Mouse (Mus musculus): ENCODE results near the gene Syde2. TPM values are rescaled to one million over a fixed set of nuclear protein-coding genes. Genes with fewer than 3 reads are reported as not detected.

The Syde2 gene
- polyA plus RNA-seq, 1 experiment from 2014 or later: 0.65 TPM

DNA sequence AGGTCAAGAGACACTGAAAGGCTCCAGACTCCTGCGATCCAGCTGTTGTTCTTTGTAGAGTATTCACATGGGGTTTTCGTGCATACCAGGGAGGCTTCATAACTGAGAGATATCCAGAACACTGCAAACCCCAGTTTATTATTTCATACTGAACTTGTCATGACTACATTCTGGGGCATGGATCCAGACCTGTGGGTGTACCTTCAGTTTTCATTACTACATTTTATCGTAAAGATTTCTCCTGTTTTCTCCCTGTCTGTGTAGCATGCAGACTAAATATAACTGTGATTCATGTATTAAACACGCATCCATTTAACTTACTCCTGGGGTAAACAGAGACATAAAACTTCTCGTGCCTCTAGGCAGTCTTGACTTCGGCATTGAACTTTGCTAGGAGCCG is 12.7 kb upstream of the Syde2 start:
- WGBS: 94% methylated on average over 7 of the region's 7 CpGs

DNA sequence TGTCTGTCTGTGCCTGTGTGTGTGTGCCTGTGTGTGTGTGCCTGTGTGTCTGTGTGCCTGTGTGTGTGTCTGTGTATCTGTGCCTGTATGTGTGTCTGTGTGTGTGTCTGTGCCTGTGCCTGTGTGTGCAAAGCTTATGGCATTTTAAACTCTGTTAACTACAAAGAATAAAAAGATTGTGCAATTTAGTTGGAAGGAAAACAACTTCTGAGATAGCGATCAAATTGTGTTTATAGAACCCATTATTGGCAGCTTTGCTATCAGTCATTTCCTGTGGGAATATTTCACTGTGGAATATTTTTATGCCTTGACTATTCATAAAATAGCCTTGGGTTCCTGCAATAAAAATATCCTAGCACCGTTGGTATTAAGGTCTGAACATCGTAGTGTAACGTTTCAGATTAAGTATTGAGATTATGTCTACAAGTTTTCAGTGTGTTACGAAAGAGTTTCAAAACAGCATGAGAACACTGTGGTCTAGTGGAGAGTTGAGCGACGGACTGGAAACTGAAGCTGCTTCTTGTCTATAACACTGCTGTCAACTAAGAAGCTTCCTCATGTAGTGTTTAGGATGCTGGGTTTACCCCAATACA is 2.2 kb upstream of the Syde2 start:
- Histone ChIP-seq H3K4me3 (no peak overlapping the region), H3K9ac (replicated peaks) (no peak overlapping the region), H3K4me1 (peaks cover 19% of the 10 kb centered on the region), H3K9me3 (no peaks in the 10 kb centered on the region), H3K27me3 (0 out of 2 replicates have a peak, but pooled peaks cover 6% of the 10 kb centered on the region), H3K36me3 (no peaks in the 10 kb centered on the region), H3K4me2 (replicated peaks) (no peak overlapping the region), H3K27ac (replicated peaks) (no peak overlapping the region)
- 88% methylated on average over 7 of the region's 7 CpGs for WGBS
- no peak for ATAC-seq (replicated peaks)

More for the DNA sequence above, 12.7 kb upstream of the Syde2 start:
- Histone ChIP-seq H3K9me3 (no peaks in the 10 kb centered on the region; the same call in 1 of the 2 replicates), H3K36me3 (no peaks in the 10 kb centered on the region), H3K4me3 (no peak overlapping the region), H3K27ac (replicated peaks) (no peak overlapping the region), H3K27me3 (no peaks in the 10 kb centered on the region), H3K4me1 (no peaks in the 10 kb centered on the region), H3K4me2 (replicated peaks) (no peak overlapping the region), H3K9ac (replicated peaks) (no peak overlapping the region)
- ATAC-seq (replicated peaks): no peak

DNA sequence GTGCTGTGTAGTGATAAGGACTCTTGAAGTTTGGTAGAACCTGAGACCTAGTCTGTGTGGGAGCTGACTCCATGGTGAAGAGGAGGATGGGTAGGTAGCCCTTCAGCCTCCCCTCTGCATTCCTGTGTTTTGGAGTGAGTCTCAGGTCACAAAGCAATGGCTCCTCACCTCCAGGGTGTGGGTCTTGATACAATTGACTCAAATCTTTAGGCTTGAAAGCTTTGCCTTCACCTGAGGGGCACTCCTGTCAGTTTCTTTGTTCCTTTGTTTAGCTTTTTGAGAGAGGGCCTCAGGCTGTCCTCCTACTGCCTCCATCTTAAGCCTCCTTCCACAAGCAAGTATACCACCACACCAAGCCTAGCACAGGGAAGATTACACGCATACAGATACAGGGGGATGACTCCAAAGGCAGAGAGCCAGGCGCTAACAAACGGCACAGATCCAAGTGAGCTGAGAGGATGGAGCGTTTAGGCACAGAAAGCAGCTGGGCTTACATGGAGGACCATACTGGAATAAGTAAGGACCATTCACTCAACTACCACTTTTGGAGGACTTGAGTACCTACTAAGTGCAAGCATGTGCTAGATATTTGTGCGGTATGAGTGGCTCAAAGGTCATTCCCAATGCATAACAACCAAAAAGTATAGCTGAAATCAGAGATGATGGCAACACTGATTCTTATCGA is 1.2 kb upstream of the Syde2 start:
- Histone ChIP-seq H3K36me3 (no peaks in the 10 kb centered on the region), H3K27me3 (0 out of 2 replicates have a peak, but pooled peaks cover 6% of the 10 kb centered on the region), H3K4me2 (replicated peaks) (no peak overlapping the region), H3K9ac (replicated peaks) (no peak overlapping the region), H3K27ac (replicated peaks) (no peak overlapping the region), H3K9me3 (no peaks in the 10 kb centered on the region), H3K4me3 (0 out of 2 replicates have a peak overlapping the region, but pooled peaks have one; percentile 70), H3K4me1 (peaks cover 19% of the 10 kb centered on the region)
- WGBS: 51% methylated on average over 6 of the region's 6 CpGs
- no peak for ATAC-seq (replicated peaks)

GRCm38 (mm10) chr3:145987970-145988683 is 457 bp downstream of the Syde2 start:
- 0 out of 2 replicates have a peak, but pooled peaks cover 6% of the 10 kb centered on the region for H3K27me3 ChIP-seq

DNA sequence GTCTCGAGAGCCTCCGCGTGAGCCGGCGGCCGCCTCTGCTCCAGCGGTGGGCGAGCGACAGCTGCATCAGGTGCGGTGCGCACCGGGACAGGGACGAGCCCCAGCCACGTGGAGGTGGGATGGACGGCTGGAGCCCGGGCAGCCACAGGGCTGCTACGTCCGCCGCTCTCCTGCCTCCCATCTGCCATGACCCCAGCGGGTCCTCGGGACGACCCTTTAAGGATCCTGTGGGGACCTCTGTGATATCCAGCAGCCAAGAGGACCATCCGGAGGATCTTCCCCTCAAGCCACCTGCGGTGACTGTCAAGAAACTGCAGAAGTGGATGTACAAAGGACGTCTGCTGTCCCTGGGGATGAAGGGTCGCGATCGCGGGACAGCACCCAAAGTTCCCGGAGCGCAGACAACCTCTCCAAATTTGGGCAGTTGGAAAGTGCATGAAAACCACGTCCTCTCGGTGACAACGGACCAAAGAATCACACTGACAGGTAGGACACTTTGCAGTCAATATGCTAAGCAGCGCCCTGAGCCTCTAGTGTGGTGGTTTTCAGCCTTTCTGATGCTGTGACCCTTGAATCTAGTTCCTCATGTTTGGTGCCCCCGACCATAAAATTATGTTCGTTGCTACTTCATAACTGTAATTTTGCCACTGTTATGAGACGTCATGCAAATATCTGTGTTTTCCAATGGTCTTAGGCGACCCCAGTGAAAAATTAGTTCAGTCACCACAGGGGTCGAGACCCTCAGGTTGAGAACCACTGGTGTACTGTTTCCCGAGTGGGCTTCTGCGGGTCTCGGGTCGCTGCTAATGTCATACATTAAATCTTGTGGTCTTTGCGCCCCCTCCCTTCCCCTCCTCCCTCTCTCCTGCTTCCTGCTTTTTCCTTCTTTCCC is 1.3 kb downstream of the Syde2 start:
- Histone ChIP-seq H3K4me3 (peak overlapping the region; percentile 70), H3K9me3 (no peaks in the 10 kb centered on the region), H3K27ac (replicated peaks) (no peak overlapping the region), H3K36me3 (no peaks in the 10 kb centered on the region), H3K4me1 (peaks cover 19% of the 10 kb centered on the region), H3K4me2 (replicated peaks) (peak overlapping the region; percentile 68), H3K9ac (replicated peaks) (peak overlapping the region; percentile 60), H3K27me3 (0 out of 2 replicates have a peak, but pooled peaks cover 6% of the 10 kb centered on the region)
- WGBS: under 1% methylated on average over 45 of the region's 45 CpGs
- no peak; the same call in 1 of the 2 replicates for ATAC-seq (replicated peaks)

More at GRCm38 (mm10) chr3:145987970-145988683, 457 bp downstream of the Syde2 start:
- H3K27ac ChIP-seq (replicated peaks): peak overlapping the region; percentile 35; the same call in 1 of the 2 replicates
- H3K36me3 ChIP-seq: no peaks in the 10 kb centered on the region
- peak overlapping the region; percentile 60 for H3K9ac ChIP-seq (replicated peaks)
- peak overlapping the region; percentile 70 for H3K4me3 ChIP-seq
- H3K4me1 ChIP-seq: peaks cover 19% of the 10 kb centered on the region
- no peaks in the 10 kb centered on the region for H3K9me3 ChIP-seq
- ATAC-seq (replicated peaks): peak; percentile 82
- H3K4me2 ChIP-seq (replicated peaks): peak overlapping the region; percentile 68
- under 1% methylated on average over 65 of the region's 101 CpGs for WGBS

DNA sequence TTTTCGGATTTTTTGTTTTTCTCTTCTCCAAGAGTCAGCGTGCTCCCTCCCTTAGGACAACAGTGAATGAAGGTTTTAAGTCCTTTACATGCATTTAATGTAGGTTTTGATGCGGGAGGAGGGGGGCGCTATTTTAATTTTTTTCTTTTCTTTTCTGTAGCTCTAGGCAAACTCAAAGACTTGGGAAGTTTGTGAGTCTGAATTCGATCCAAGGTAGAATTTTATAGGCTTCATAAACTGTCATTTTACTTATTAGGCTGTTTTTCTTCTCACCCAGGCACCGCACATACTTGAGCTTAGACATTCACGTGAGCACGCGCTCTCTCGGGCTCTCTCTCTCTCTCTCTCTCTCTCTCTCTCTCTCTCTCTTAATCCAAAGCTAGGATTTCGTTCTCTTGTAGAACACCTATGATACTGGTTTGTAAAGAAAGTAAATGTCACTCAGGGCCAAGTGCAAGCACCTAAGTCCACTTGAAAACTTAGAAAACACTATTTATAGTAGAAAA is 2.0 kb downstream of the Syde2 start:
- no peaks in the 10 kb centered on the region for H3K9me3 ChIP-seq
- H3K4me3 ChIP-seq: peak overlapping the region; percentile 70
- no peak overlapping the region for H3K9ac ChIP-seq (replicated peaks)
- peak overlapping the region; percentile 68 for H3K4me2 ChIP-seq (replicated peaks)
- H3K27me3 ChIP-seq: 0 out of 2 replicates have a peak, but pooled peaks cover 6% of the 10 kb centered on the region
- peaks cover 19% of the 10 kb centered on the region for H3K4me1 ChIP-seq
- ATAC-seq (replicated peaks): no peak
- WGBS: 1% methylated on average over 11 of the region's 11 CpGs
- no peaks in the 10 kb centered on the region for H3K36me3 ChIP-seq
- H3K27ac ChIP-seq (replicated peaks): no peak overlapping the region

GRCm38 (mm10) chr3:145991130-145991529 is 3.5 kb downstream of the Syde2 start:
- Histone ChIP-seq H3K27ac (replicated peaks) (no peak overlapping the region), H3K4me2 (replicated peaks) (no peak overlapping the region), H3K27me3 (0 out of 2 replicates have a peak, but pooled peaks cover 6% of the 10 kb centered on the region), H3K4me1 (peaks cover 19% of the 10 kb centered on the region), H3K4me3 (no peak overlapping the region), H3K9ac (replicated peaks) (no peak overlapping the region), H3K36me3 (no peaks in the 10 kb centered on the region), H3K9me3 (no peaks in the 10 kb centered on the region)
- WGBS: 92% methylated on average over 13 of the region's 13 CpGs
- no peak for ATAC-seq (replicated peaks)

DNA sequence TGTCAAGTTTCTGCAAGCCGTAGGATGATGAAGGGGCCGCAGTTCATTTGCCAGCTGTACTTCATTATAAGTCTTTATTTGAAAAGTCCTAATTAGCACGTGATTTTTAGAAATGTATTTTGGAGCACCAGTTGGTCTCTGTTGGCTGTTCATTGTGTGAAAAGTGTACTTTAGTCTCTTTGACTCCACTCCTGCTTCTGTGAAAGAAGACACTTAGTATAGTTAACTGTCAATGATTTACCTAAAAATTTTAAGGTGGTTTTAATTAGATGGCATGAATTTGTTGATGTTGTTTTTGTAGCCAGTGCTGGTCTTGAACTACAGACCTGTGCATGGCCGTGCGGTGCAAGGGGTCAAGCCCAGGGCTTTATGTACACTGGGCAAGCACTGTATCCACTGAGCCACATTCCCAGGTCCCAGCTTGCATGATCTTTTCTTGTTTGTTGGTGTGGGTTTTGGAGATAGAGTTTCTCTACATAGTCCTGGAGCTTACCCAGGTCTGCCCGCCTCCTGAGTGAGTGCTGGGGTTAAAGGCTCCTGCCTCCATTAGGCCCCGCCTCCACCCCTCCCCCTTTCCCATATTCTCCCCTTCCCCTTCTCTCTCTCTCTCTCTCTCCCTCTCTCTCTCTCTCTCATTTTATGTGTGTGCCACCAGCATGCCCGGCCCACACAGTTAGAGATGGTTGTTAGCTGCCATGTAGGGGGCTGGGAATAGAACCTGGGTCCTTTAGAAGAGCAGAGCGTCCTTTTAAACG is 4.5 kb downstream of the Syde2 start:
- 78% methylated on average over 10 of the region's 10 CpGs for WGBS
- H3K4me2 ChIP-seq (replicated peaks): no peak overlapping the region

GRCm38 (mm10) chr3:145992796-145993195 is 5.1 kb downstream of the Syde2 start:
- H3K36me3 ChIP-seq: no peaks in the 10 kb centered on the region
- WGBS: 83% methylated on average over 10 of the region's 10 CpGs
- peaks cover 19% of the 10 kb centered on the region for H3K4me1 ChIP-seq
- H3K27ac ChIP-seq (replicated peaks): no peak overlapping the region
- H3K9ac ChIP-seq (replicated peaks): no peak overlapping the region
- H3K27me3 ChIP-seq: 0 out of 2 replicates have a peak, but pooled peaks cover 3% of the 10 kb centered on the region
- ATAC-seq (replicated peaks): no peak
- H3K4me2 ChIP-seq (replicated peaks): no peak overlapping the region
- no peaks in the 10 kb centered on the region for H3K9me3 ChIP-seq
- H3K4me3 ChIP-seq: no peak overlapping the region

More for the DNA sequence above, 4.5 kb downstream of the Syde2 start:
- no peaks in the 10 kb centered on the region for H3K36me3 ChIP-seq
- no peak for ATAC-seq (replicated peaks)
- H3K27ac ChIP-seq (replicated peaks): no peak overlapping the region
- 0 out of 2 replicates have a peak, but pooled peaks cover 3% of the 10 kb centered on the region for H3K27me3 ChIP-seq
- no peak overlapping the region for H3K4me3 ChIP-seq
- no peaks in the 10 kb centered on the region for H3K9me3 ChIP-seq
- peaks cover 19% of the 10 kb centered on the region for H3K4me1 ChIP-seq
- no peak overlapping the region for H3K9ac ChIP-seq (replicated peaks)

- Histone ChIP-seq H3K9ac (replicated peaks) (no peak overlapping the region), H3K9me3 (no peaks in the 10 kb centered on the region), H3K27me3 (0 out of 2 replicates have a peak, but pooled peaks cover 1% of the 10 kb centered on the region), H3K4me3 (no peak overlapping the region), H3K27ac (replicated peaks) (no peak overlapping the region), H3K4me2 (replicated peaks) (no peak overlapping the region), H3K36me3 (no peaks in the 10 kb centered on the region), H3K4me1 (peaks cover 15% of the 10 kb centered on the region)
- WGBS: 78% methylated on average over 14 of the region's 14 CpGs
- ATAC-seq (replicated peaks): no peak
Measured at GRCm38 (mm10) chr3:145993481-145994201, 6.0 kb downstream of the Syde2 start.

All from forebrain, embryonic 15.5 days (tissue).